Mouse (Mus musculus): Measurements from ENCODE around the gene Tac1.
"Not testable (repeated sequence)": the region's sequence is repeated elsewhere in the genome, so short reads cannot be mapped to it uniquely, and the experiment has no call there.

Tac1 gene

DNA sequence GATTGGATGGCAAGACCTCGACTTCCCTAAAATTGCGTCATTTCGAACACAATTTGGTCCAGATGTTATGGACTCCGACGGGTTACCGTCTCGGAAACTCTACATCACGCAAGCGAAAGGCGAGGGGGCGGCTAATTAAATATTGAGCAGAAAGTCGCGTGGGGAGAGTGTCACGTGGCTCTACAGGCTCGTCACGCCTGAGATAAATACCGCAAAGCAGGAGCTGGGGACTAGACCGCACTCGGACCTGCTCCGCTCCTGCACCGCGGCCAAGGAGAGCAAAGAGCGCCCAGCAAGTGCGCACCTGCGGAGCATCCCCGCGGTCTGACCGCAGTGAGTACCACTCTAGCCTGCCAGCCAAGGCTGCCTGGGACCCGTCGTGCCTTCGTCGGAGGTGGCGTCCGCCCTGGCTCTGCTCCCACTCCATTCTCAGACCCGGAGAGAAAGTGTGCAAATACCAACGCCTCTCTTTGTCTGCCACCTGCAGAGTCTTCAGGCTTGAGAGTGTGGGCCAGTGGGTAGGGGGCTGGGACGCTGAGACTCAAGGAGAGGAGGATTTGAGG is at the start of gene Tac1:
Tac1 (plus strand) TSS at position 51 of the 563 bp plus-strand sequence.
- no peak for DNase-seq (ENCODE audit: low spot score in 2 of 2)

DNA sequence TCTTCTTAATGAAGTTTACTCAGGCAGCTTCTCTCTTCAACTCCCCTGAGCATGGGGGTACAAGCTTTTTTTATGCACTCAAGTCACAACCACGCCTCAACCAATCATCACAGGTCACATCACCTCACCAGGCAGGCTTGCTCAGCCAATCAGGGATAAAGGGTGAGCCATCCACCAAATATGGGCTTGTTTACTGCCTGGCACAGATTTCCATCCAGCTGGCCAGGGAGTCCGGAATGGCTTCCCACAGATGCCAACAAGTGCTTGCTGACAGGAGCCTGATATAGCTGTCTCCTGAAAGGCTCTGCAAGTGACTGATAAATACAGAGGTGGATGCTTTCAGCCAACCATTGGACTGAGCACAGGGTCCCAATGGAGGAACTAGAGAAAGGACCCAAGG is 11.2 kb upstream of the Tac1 start:
- not testable (repeated sequence) for DNase-seq (ENCODE audit: low spot score in 2 of 2)

DNA sequence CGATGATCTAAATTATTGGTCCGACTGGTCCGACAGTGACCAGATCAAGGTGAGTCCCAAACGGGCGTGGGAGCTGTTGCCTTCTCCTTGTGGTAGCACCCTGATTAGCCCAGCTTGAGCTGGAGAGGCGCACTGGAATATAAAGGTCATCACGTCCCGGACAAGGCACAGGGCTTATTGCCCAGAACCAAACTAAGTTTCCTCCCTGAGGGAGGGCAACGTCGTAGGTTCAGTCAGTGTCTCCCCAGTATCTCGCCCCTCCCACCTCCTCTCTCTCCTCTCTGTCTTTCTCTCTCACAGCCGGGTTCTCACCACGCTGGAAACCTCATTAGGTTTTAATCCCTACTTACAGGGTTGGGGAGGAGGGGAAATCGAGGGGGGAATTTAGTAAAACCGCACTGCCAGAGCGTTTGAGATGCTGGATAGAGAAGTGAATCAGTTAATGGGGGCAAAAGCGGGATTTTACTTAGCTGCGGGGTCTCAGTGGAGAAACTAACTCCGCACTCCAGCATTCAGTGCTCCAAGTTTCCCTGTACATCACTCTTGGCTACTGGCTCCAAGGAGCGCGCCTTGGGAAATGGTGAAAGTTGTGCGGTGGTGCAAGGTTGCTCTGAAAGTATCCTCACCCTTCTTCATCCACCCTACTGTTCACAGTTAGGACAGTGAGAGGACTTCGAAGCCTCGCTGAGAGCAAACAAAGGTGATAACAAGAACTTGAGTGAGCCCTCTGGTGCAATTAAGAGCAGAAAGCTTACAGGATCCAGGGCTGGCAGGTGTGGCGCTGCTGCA is 1.2 kb downstream of the Tac1 start:
- DNase-seq (ENCODE audit: low spot score in 2 of 2): no peak

DNA sequence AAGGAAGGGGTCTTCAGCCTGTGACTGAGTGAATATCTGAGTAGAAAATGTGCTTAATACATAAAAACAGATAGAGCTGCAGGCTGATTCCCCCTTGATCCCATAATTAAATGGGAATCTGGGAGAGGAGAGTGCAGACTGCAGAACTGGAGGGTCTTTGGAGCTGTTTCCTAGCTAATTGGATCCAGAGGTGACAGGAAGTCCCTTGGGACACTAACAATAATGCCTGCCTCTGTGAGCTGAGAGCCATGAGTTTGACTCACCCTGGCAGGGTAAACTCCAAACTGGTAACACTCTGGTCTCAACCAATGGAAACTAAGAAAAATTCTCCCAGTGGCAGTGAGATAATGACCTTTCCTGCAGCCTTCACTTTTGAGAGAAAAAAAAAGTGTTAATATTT is 3.5 kb downstream of the Tac1 start:
- DNase-seq (ENCODE audit: low spot score in 2 of 2): no peak

DNA sequence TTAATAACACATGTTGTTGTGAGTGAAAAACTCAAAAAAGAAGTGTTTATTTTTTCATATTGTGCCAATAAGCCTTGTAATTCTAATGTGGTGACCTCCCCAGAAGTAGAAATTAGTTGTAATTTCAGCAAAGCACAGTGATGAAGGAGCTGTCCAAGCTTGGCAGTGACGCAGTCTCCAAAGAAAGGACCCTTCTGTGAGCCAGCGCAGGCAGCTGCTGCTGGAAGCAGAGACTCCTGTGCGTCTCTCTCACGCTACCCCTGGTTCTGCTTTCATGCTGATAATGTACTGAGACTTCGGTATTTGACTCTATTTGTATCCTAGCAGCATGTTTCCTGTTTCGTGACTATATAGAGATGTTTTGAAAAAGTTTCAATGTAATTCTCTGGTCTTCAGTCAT is 7.8 kb downstream of the Tac1 start:
- no peak for DNase-seq (ENCODE audit: low spot score in 2 of 2)

GRCm38 (mm10) chr6:7564537-7564936 is 9.9 kb downstream of the Tac1 start:
- no peak for DNase-seq (ENCODE audit: low spot score in 2 of 2)

DNA sequence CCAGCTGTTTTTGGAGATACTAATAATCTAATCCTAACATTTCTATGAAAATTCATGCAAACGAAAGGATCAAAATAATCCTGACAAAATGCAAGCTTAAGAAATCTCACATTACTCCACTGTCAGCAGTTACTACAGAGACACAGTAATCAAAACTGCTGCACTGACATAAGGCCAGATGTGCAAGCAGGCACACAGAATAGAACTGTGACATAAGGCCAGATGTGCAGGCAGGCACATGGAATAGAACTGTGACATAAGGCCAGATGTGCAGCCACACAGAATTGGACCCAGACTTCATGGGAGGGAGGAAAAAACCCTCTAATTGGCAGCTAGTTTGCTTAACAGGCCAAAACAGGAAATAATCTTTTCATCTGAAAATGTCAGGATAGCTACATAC is 16.5 kb downstream of the Tac1 start:
- DNase-seq (ENCODE audit: low spot score in 2 of 2): no peak

DNA sequence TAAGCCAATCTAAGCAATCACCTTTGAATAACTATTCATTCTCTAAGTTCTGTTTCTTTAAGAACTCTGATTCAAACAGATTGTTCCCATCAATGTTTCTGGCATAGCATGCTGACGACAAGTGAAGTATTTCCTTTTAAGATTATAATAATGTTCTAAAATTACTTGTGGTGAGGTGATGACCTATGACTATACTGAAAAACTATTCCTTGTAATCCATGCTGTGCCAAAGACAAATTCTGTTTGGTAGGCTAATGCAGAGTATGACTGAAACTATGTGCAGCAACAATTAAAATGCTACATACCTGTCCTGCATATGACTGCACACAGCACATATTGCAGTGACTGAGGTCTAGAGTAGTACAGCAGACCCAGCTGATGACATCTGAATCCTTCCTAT is 23.4 kb downstream of the Tac1 start:
- DNase-seq (ENCODE audit: low spot score in 2 of 2): no peak

DNA sequence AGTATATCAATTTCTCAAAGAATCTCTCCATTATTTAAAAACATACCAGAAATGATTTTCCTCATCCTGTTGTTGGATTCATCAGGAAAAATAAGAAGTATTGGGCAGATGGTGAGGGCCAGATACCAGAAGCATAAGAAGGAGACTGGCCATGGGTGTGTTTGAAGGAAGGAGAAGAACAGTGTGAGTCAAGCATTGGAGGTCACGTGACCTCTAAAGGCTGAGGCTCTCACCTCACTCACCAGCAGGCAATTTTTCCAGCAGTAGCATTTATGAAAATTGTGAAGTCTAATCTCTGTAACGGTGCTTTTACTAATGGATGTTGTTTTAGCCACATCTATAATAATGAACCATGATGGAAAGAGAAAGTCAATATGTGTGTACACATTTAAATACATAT is 39.8 kb downstream of the Tac1 start:
- DNase-seq (ENCODE audit: low spot score in 2 of 2): no peak

DNA sequence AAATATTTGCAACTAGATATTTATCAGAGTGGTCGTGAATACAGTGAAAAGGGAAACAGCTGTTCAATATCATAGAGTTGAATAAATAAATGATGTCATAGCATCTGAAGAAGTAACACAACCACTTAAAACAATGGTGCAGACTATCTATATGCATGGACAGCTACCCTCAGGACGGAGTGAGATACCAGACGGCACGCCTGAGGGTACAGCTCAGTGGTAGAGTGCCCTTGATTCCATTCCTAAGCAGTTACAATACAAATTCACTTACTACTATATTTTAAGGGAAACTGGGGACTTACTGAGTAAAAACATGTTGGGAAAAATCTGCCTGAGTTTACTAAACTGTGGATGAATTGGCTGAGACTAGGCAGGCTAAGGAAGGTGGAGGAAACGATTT is 43.7 kb downstream of the Tac1 start:
- no peak for DNase-seq (ENCODE audit: low spot score in 2 of 2)

- no peak for DNase-seq (ENCODE audit: low spot score in 2 of 2)
Measured at GRCm38 (mm10) chr6:7600228-7600627, 45.5 kb downstream of the Tac1 start.

GRCm38 (mm10) chr6:7601353-7602094 is 46.8 kb downstream of the Tac1 start:
- DNase-seq (ENCODE audit: low spot score in 2 of 2): no peak

GRCm38 (mm10) chr6:7613676-7614075 is 59.0 kb downstream of the Tac1 start:
- not testable (repeated sequence) for DNase-seq (ENCODE audit: low spot score in 2 of 2)

Data from thymus, postnatal 10 days (tissue).